In genomic region chr4:58534141-58534571, GRCm38 (mm10) we compare ENCODE assay signal across 10 mouse cellular contexts. TPM values are rescaled to one million over a fixed set of nuclear protein-coding genes. Genes with fewer than 3 reads are reported as not detected.
A peak's percentile ranks its signal among the peaks of the same experiment; 100 is the strongest.
DNase-seq lines count a peak whose midpoint lies in the region; ATAC-seq lines count a peak whose summit lies in the region.
"Had no signal": no experiment of that assay in that cellular context is flagged by ENCODE, and none has a peak within 500 bp of the region (broad histone marks: within the 10 kb centered on the region; RNA-seq: fewer than 3 reads in every experiment).

No protein-coding gene starts in this region.

- 16% methylated on average over 13 of the region's 13 CpGs for WGBS in kidney, embryonic 15.5 days
- 24% methylated on average over 13 of the region's 13 CpGs for WGBS in embryonic facial prominence, embryonic 14.5 days
- 16% methylated on average over 13 of the region's 13 CpGs for WGBS in intestine, embryonic 14.5 days
- whole genome bisulfite sequencing in neural tube, embryonic 14.5 days, result 23% methylated on average over 13 of the region's 13 CpGs

- no peaks in the 10 kb centered on the region for H3K9me3 ChIP-seq in kidney, embryonic 15.5 days (replicated peaks)
- peaks cover 4% of the 10 kb centered on the region; the same call in 1 of the 2 replicates for H3K9me3 ChIP-seq in embryonic facial prominence, embryonic 14.5 days (ENCODE audit: control insufficient read depth, low read length)
- no peaks in the 10 kb centered on the region for H3K9me3 ChIP-seq in intestine, embryonic 14.5 days (ENCODE audit: control insufficient read depth, low read length)
- H3K9me3 ChIP-seq in neural tube, embryonic 14.5 days (ENCODE audit: control insufficient read depth, low read length), result no peaks in the 10 kb centered on the region
- H3K9me3 ChIP-seq: stomach, embryonic 15.5 days had no signal

- DNase-seq in kidney, postnatal 10 days, result no peak
- no peak for DNase-seq in embryonic facial prominence, embryonic 14.5 days (ENCODE audit: low spot score)
- peak; percentile 52 for DNase-seq in intestine, embryonic 14.5 days (ENCODE audit: low spot score)
- DNase-seq in layer of hippocampus, postnatal 25 days (ENCODE audit: extremely low spot score in 1 of 2, low spot score in 1 of 2), result no peak
- DNase-seq: cerebellum, postnatal 25 days; kidney, adult 11 months had no signal

- ATAC-seq in kidney, embryonic 15.5 days (replicated peaks; ENCODE audit: low FRiP score), result no peak
- no peak for ATAC-seq in embryonic facial prominence, embryonic 14.5 days (ENCODE audit: low read depth)
- ATAC-seq in intestine, embryonic 14.5 days (replicated peaks; ENCODE audit: low FRiP score, low TSS enrichment, low read depth), result no peak
- peak; percentile 74 for ATAC-seq in neural tube, embryonic 14.5 days (ENCODE audit: low read depth)
- ATAC-seq in megakaryocyte-erythroid progenitor cell, adult 5-6 weeks (replicated peaks; ENCODE audit: low FRiP score, low TSS enrichment, poor library complexity, severe bottlenecking), result no peak

- H3K36me3 ChIP-seq in kidney, embryonic 15.5 days, result no peaks in the 10 kb centered on the region
- H3K36me3 ChIP-seq in embryonic facial prominence, embryonic 14.5 days (ENCODE audit: control insufficient read depth, insufficient read depth, low read length), result peaks cover 5% of the 10 kb centered on the region; the same call in 1 of the 2 replicates
- no peaks in the 10 kb centered on the region for H3K36me3 ChIP-seq in intestine, embryonic 14.5 days (ENCODE audit: control insufficient read depth, insufficient read depth, low read length)
- H3K36me3 ChIP-seq in neural tube, embryonic 14.5 days (ENCODE audit: control insufficient read depth, insufficient read depth, low read length), result no peaks in the 10 kb centered on the region
- H3K36me3 ChIP-seq: stomach, embryonic 15.5 days had no signal

- H3K27me3 ChIP-seq in kidney, embryonic 15.5 days, result no peaks in the 10 kb centered on the region
- no peaks in the 10 kb centered on the region for H3K27me3 ChIP-seq in embryonic facial prominence, embryonic 14.5 days (replicated peaks; ENCODE audit: control insufficient read depth, insufficient read depth, low read length)
- no peaks in the 10 kb centered on the region for H3K27me3 ChIP-seq in intestine, embryonic 14.5 days (replicated peaks; ENCODE audit: control insufficient read depth, insufficient read depth, low read length)
- no peaks in the 10 kb centered on the region for H3K27me3 ChIP-seq in neural tube, embryonic 14.5 days (ENCODE audit: control insufficient read depth, insufficient read depth, low read length)
- H3K27me3 ChIP-seq: stomach, embryonic 15.5 days had no signal

- peaks cover 23% of the 10 kb centered on the region for H3K4me1 ChIP-seq in kidney, embryonic 15.5 days
- peaks cover 41% of the 10 kb centered on the region for H3K4me1 ChIP-seq in embryonic facial prominence, embryonic 14.5 days (ENCODE audit: control insufficient read depth, insufficient read depth, low read length)
- peaks cover 22% of the 10 kb centered on the region for H3K4me1 ChIP-seq in intestine, embryonic 14.5 days (replicated peaks; ENCODE audit: control insufficient read depth, insufficient read depth, low read length)
- no peaks in the 10 kb centered on the region for H3K4me1 ChIP-seq in neural tube, embryonic 14.5 days (ENCODE audit: control insufficient read depth, insufficient read depth, low read length)

- peak overlapping the region; percentile 35 for H3K4me2 ChIP-seq in kidney, embryonic 15.5 days
- H3K4me2 ChIP-seq in embryonic facial prominence, embryonic 14.5 days (ENCODE audit: low read depth, low read length), result peak overlapping the region; percentile 15; the same call in 1 of the 2 replicates
- peak overlapping the region; percentile 5; the same call in 1 of the 2 replicates for H3K4me2 ChIP-seq in intestine, embryonic 14.5 days (ENCODE audit: low read length)
- peak overlapping the region; percentile 12; the same call in 1 of the 2 replicates for H3K4me2 ChIP-seq in neural tube, embryonic 14.5 days (ENCODE audit: low read depth, low read length)
- H3K4me2 ChIP-seq: stomach, embryonic 15.5 days had no signal

- H3K9ac ChIP-seq in kidney, embryonic 15.5 days, result no peak overlapping the region
- 0 out of 2 replicates have a peak overlapping the region, but pooled peaks have one; percentile 22 for H3K9ac ChIP-seq in embryonic facial prominence, embryonic 14.5 days (ENCODE audit: low read depth, low read length)
- no peak overlapping the region for H3K9ac ChIP-seq in intestine, embryonic 14.5 days (ENCODE audit: low read length)
- no peak overlapping the region for H3K9ac ChIP-seq in neural tube, embryonic 14.5 days (replicated peaks; ENCODE audit: low read depth, low read length)
- H3K9ac ChIP-seq: stomach, embryonic 15.5 days had no signal

- no peak overlapping the region for H3K4me3 ChIP-seq in kidney, embryonic 15.5 days (replicated peaks)
- no peak overlapping the region for H3K4me3 ChIP-seq in embryonic facial prominence, embryonic 14.5 days (ENCODE audit: low read depth, low read length)
- H3K4me3 ChIP-seq in intestine, embryonic 14.5 days (ENCODE audit: low read depth, low read length), result no peak overlapping the region
- H3K4me3 ChIP-seq in neural tube, embryonic 14.5 days (ENCODE audit: low read depth, low read length), result no peak overlapping the region
- H3K4me3 ChIP-seq: stomach, embryonic 15.5 days had no signal

- no peak overlapping the region for H3K27ac ChIP-seq in kidney, embryonic 15.5 days
- no peak overlapping the region for H3K27ac ChIP-seq in embryonic facial prominence, embryonic 14.5 days (replicated peaks; ENCODE audit: low read depth, low read length)
- no peak overlapping the region for H3K27ac ChIP-seq in intestine, embryonic 14.5 days (ENCODE audit: low read depth)
- no peak overlapping the region for H3K27ac ChIP-seq in neural tube, embryonic 14.5 days (ENCODE audit: low read depth, low read length)
- H3K27ac ChIP-seq: stomach, embryonic 15.5 days had no signal

RNA-seq across cellular contexts. Expression of gene Lpar1, which starts 19.5 kb away (rescaled TPM):
- polyA plus RNA-seq in kidney, embryonic 15.5 days (2015; fragmentation: Nextera tagmentation; extraction: Ambion mirVana), result 30.5 and 40.9 TPM in 2 replicates
- polyA plus RNA-seq in embryonic facial prominence, embryonic 14.5 days (2014; fragmentation: Nextera tagmentation; extraction: Ambion mirVana), result 115 and 137 TPM in 2 replicates
- polyA plus RNA-seq in intestine, embryonic 14.5 days (2014; fragmentation: Nextera tagmentation; extraction: Ambion mirVana), result 57.0 and 66.2 TPM in 2 replicates
- polyA plus RNA-seq in neural tube, embryonic 14.5 days (2014; fragmentation: Nextera tagmentation; extraction: Ambion mirVana), result 5.2 and 20.6 TPM in 2 replicates
- total RNA-seq in megakaryocyte-erythroid progenitor cell, adult 5-6 weeks (2014; fragmentation: Nextera tagmentation), result 0.13 TPM in 1 of 2 replicates, not detected in the other
- not detected in 2 replicates for total RNA-seq in megakaryocyte-erythroid progenitor cell, adult 5-6 weeks (2017)
- 10 to 100 TPM; 31.2 to 35.6 TPM for total RNA-seq in layer of hippocampus, postnatal 25 days (2021)
